Mouse (Mus musculus): ENCODE results near the gene Arhgap15. TPM values are rescaled to one million over a fixed set of nuclear protein-coding genes. Genes with fewer than 3 reads are reported as not detected.
A peak's percentile ranks its signal among the peaks of the same experiment; 100 is the strongest.

Arhgap15 gene
- polyA plus RNA-seq, 1 experiment from 2014 or later, result 0.38 TPM

- no peaks in the 10 kb centered on the region; the same call in 1 of the 2 replicates for H3K4me1 ChIP-seq (replicated peaks)
- 67% methylated on average over 13 of the region's 13 CpGs for WGBS
- H3K27ac ChIP-seq (ENCODE audit: poor library complexity, severe bottlenecking), result no peak overlapping the region
- no peaks in the 10 kb centered on the region for H3K27me3 ChIP-seq (replicated peaks)
- H3K9ac ChIP-seq, result no peak overlapping the region
- no peak overlapping the region for H3K4me2 ChIP-seq
- ATAC-seq (ENCODE audit: insufficient number of reproducible peaks, low FRiP score), result no peak
- no peaks in the 10 kb centered on the region for H3K36me3 ChIP-seq
- H3K4me3 ChIP-seq, result no peak overlapping the region
- no peaks in the 10 kb centered on the region for H3K9me3 ChIP-seq (replicated peaks)
These were observed 524.0 kb downstream of the Arhgap15 start for GRCm38 (mm10) chr2:44272606-44273005.

- Histone ChIP-seq H3K9ac (no peak overlapping the region), H3K4me3 (no peak overlapping the region), H3K36me3 (no peaks in the 10 kb centered on the region), H3K27me3 (replicated peaks) (no peaks in the 10 kb centered on the region), H3K27ac (ENCODE audit: poor library complexity, severe bottlenecking) (no peak overlapping the region), H3K9me3 (replicated peaks) (no peaks in the 10 kb centered on the region), H3K4me1 (replicated peaks) (no peaks in the 10 kb centered on the region; the same call in 1 of the 2 replicates), H3K4me2 (no peak overlapping the region)
- no peak for ATAC-seq (ENCODE audit: insufficient number of reproducible peaks, low FRiP score)
- WGBS, result 82% methylated on average over 3 of the region's 3 CpGs
These were observed 525.8 kb downstream of the Arhgap15 start for GRCm38 (mm10) chr2:44274425-44274824.

- Histone ChIP-seq H3K9me3 (replicated peaks) (no peaks in the 10 kb centered on the region), H3K4me2 (no peak overlapping the region), H3K27ac (ENCODE audit: poor library complexity, severe bottlenecking) (no peak overlapping the region), H3K36me3 (no peaks in the 10 kb centered on the region), H3K4me1 (replicated peaks) (no peaks in the 10 kb centered on the region), H3K4me3 (no peak overlapping the region), H3K27me3 (replicated peaks) (no peaks in the 10 kb centered on the region), H3K9ac (no peak overlapping the region)
- ATAC-seq (ENCODE audit: insufficient number of reproducible peaks, low FRiP score), result no peak
- 81% methylated on average over 4 of the region's 4 CpGs for WGBS
These were observed 537.6 kb downstream of the Arhgap15 start for GRCm38 (mm10) chr2:44286181-44286719.

- H3K9me3 ChIP-seq (replicated peaks), result no peaks in the 10 kb centered on the region
- no peak overlapping the region for H3K4me3 ChIP-seq
- no peak overlapping the region for H3K4me2 ChIP-seq
- ATAC-seq (ENCODE audit: insufficient number of reproducible peaks, low FRiP score), result no peak
- H3K9ac ChIP-seq, result no peak overlapping the region
- no peaks in the 10 kb centered on the region for H3K27me3 ChIP-seq (replicated peaks)
- WGBS, result 87% methylated on average over 3 of the region's 3 CpGs
- no peaks in the 10 kb centered on the region for H3K36me3 ChIP-seq
- H3K4me1 ChIP-seq (replicated peaks), result no peaks in the 10 kb centered on the region
- no peak overlapping the region for H3K27ac ChIP-seq (ENCODE audit: poor library complexity, severe bottlenecking)
These were observed 550.5 kb downstream of the Arhgap15 start for GRCm38 (mm10) chr2:44299156-44299555.

- H3K27ac ChIP-seq (ENCODE audit: poor library complexity, severe bottlenecking), result no peak overlapping the region
- WGBS, result 36% methylated on average over 5 of the region's 5 CpGs
- ATAC-seq (ENCODE audit: insufficient number of reproducible peaks, low FRiP score), result no peak
- no peak overlapping the region for H3K4me2 ChIP-seq
- no peaks in the 10 kb centered on the region for H3K36me3 ChIP-seq
- H3K4me1 ChIP-seq (replicated peaks), result no peaks in the 10 kb centered on the region
- H3K9me3 ChIP-seq (replicated peaks), result no peaks in the 10 kb centered on the region
- H3K4me3 ChIP-seq, result no peak overlapping the region
- no peaks in the 10 kb centered on the region for H3K27me3 ChIP-seq (replicated peaks)
- H3K9ac ChIP-seq, result no peak overlapping the region
These were observed 551.3 kb downstream of the Arhgap15 start for GRCm38 (mm10) chr2:44299909-44300308.

- H3K27me3 ChIP-seq (replicated peaks), result no peaks in the 10 kb centered on the region
These were observed 551.8 kb downstream of the Arhgap15 start for GRCm38 (mm10) chr2:44300466-44300865.

GRCm38 (mm10) chr2:44304261-44304970 lies 555.8 kb downstream of the Arhgap15 start:
- Histone ChIP-seq H3K9me3 (replicated peaks) (no peaks in the 10 kb centered on the region), H3K9ac (no peak overlapping the region), H3K4me1 (replicated peaks) (no peaks in the 10 kb centered on the region), H3K36me3 (no peaks in the 10 kb centered on the region), H3K27me3 (replicated peaks) (no peaks in the 10 kb centered on the region), H3K27ac (ENCODE audit: poor library complexity, severe bottlenecking) (no peak overlapping the region), H3K4me2 (no peak overlapping the region), H3K4me3 (no peak overlapping the region)
- WGBS, result 63% methylated on average over 9 of the region's 9 CpGs
- ATAC-seq (ENCODE audit: insufficient number of reproducible peaks, low FRiP score), result no peak

More at GRCm38 (mm10) chr2:44300466-44300865, 551.8 kb downstream of the Arhgap15 start:
- Histone ChIP-seq H3K4me2 (no peak overlapping the region), H3K4me3 (no peak overlapping the region), H3K9ac (no peak overlapping the region), H3K4me1 (replicated peaks) (no peaks in the 10 kb centered on the region), H3K27ac (ENCODE audit: poor library complexity, severe bottlenecking) (no peak overlapping the region), H3K36me3 (no peaks in the 10 kb centered on the region), H3K9me3 (replicated peaks) (no peaks in the 10 kb centered on the region)
- 47% methylated on average over 6 of the region's 6 CpGs for WGBS
- no peak for ATAC-seq (ENCODE audit: insufficient number of reproducible peaks, low FRiP score)

- no peak overlapping the region for H3K27ac ChIP-seq (ENCODE audit: poor library complexity, severe bottlenecking)
- H3K27me3 ChIP-seq (replicated peaks), result no peaks in the 10 kb centered on the region
- WGBS, result 61% methylated on average over 17 of the region's 17 CpGs
- H3K9ac ChIP-seq, result no peak overlapping the region
- H3K9me3 ChIP-seq (replicated peaks), result no peaks in the 10 kb centered on the region
- H3K36me3 ChIP-seq, result no peaks in the 10 kb centered on the region
- H3K4me3 ChIP-seq, result no peak overlapping the region
- peak overlapping the region; percentile 8 for H3K4me2 ChIP-seq
- no peaks in the 10 kb centered on the region for H3K4me1 ChIP-seq (replicated peaks)
- ATAC-seq (ENCODE audit: insufficient number of reproducible peaks, low FRiP score), result no peak
These were observed 556.6 kb downstream of the Arhgap15 start for GRCm38 (mm10) chr2:44304971-44305808.

GRCm38 (mm10) chr2:44306137-44306536 lies 557.5 kb downstream of the Arhgap15 start:
- no peak for ATAC-seq (ENCODE audit: insufficient number of reproducible peaks, low FRiP score)
- Histone ChIP-seq H3K9ac (no peak overlapping the region), H3K36me3 (no peaks in the 10 kb centered on the region), H3K4me2 (no peak overlapping the region), H3K4me3 (no peak overlapping the region), H3K9me3 (replicated peaks) (no peaks in the 10 kb centered on the region), H3K27ac (ENCODE audit: poor library complexity, severe bottlenecking) (no peak overlapping the region), H3K27me3 (replicated peaks) (no peaks in the 10 kb centered on the region), H3K4me1 (replicated peaks) (0 out of 2 replicates have a peak, but pooled peaks cover 2% of the 10 kb centered on the region)
- 42% methylated on average over 2 of the region's 2 CpGs for WGBS

- Histone ChIP-seq H3K27ac (ENCODE audit: poor library complexity, severe bottlenecking) (no peak overlapping the region), H3K4me3 (no peak overlapping the region), H3K9ac (no peak overlapping the region), H3K27me3 (replicated peaks) (no peaks in the 10 kb centered on the region), H3K9me3 (replicated peaks) (no peaks in the 10 kb centered on the region), H3K36me3 (no peaks in the 10 kb centered on the region), H3K4me1 (replicated peaks) (peaks cover 5% of the 10 kb centered on the region; the same call in 1 of the 2 replicates), H3K4me2 (no peak overlapping the region)
- no peak for ATAC-seq (ENCODE audit: insufficient number of reproducible peaks, low FRiP score)
- WGBS, result 86% methylated on average over 3 of the region's 3 CpGs
These were observed 560.5 kb downstream of the Arhgap15 start for GRCm38 (mm10) chr2:44309124-44309523.

- no peak for ATAC-seq (ENCODE audit: insufficient number of reproducible peaks, low FRiP score)
- Histone ChIP-seq H3K27ac (ENCODE audit: poor library complexity, severe bottlenecking) (no peak overlapping the region), H3K9ac (no peak overlapping the region), H3K9me3 (replicated peaks) (no peaks in the 10 kb centered on the region), H3K27me3 (replicated peaks) (no peaks in the 10 kb centered on the region), H3K4me3 (no peak overlapping the region), H3K4me1 (replicated peaks) (peaks cover 5% of the 10 kb centered on the region; the same call in 1 of the 2 replicates), H3K36me3 (no peaks in the 10 kb centered on the region), H3K4me2 (no peak overlapping the region)
- WGBS, result 85% methylated on average over 1 of the region's 1 CpGs
These were observed 560.9 kb downstream of the Arhgap15 start for GRCm38 (mm10) chr2:44309556-44309955.
